In genomic region chr7:73356901-73357300, GRCm38 (mm10) we compare ENCODE assay signal across 21 mouse cellular contexts. TPM values are rescaled to one million over a fixed set of nuclear protein-coding genes. Genes with fewer than 3 reads are reported as not detected.
DNase-seq lines count a peak whose midpoint lies in the region; ATAC-seq lines count a peak whose summit lies in the region.
"Had no signal": no experiment of that assay in that cellular context is flagged by ENCODE, and none has a peak within 500 bp of the region (broad histone marks: within the 10 kb centered on the region; RNA-seq: fewer than 3 reads in every experiment).

No protein-coding gene starts in this region.

- peak; percentile 37 for DNase-seq in gastrocnemius, postnatal 10 days
- no peak for DNase-seq in gastrocnemius, adult 8-10 months (ENCODE audit: low spot score in 2 of 2)
- peak; percentile 70 for DNase-seq in adipocyte (ENCODE audit: low spot score)
- peak; percentile 52 for DNase-seq in gastrocnemius, postnatal 14 days
- DNase-seq in skeletal muscle tissue, adult 2 months (ENCODE audit: low read depth, low spot score), result peak; percentile 68
- no peak for DNase-seq in layer of hippocampus, adult 11-12 months (ENCODE audit: low spot score)
- DNase-seq: adrenal gland, adult 2 months; adrenal gland, postnatal 14 days; cerebellum, adult 18-20 months; cerebellum, adult 9-10 months; heart, adult 2 months; heart, postnatal 14 days; kidney, adult 2 months had no signal

- intact Hi-C loops in gastrocnemius, postnatal 14 days (cut with DNase I; ENCODE audit: low total_unique reads), result no loop called here

- ATAC-seq in cerebellum, adult (ENCODE audit: insufficient number of reproducible peaks, low FRiP score, low TSS enrichment), result no peak
- ATAC-seq: activated CD4-positive, CD25-positive, alpha-beta regulatory T cell, adult 4 months; CD4-positive, CD25-positive, alpha-beta regulatory T cell, adult 4 months; forebrain, embryonic 13.5 days; forebrain, embryonic 16.5 days; intestine, postnatal 0 days had no signal

RNA-seq across cellular contexts. Expression of gene Rgma, which starts 18.4 kb away (rescaled TPM):
- 10 to 100 TPM; 93.3 to 94.9 TPM for total RNA-seq in gastrocnemius, postnatal 10 days (2021)
- 10 to 100 TPM; 42.9 to 60.8 (median 51.4) TPM for total RNA-seq in gastrocnemius, adult 8-10 months (2022)
- total RNA-seq in gastrocnemius, postnatal 14 days (2021), result 10 to 100 TPM; 53.4 to 73.5 TPM
- total RNA-seq: hematopoietic stem cell, adult 5-6 weeks; MEL had no signal

Comparison
In these comparisons a context has a peak if more than half of its experiments do, and no peak if none do; other contexts are left out.
1. DNase-seq: peak in gastrocnemius, postnatal 10 days (single experiment), adipocyte (single experiment), gastrocnemius, postnatal 14 days (single experiment) and skeletal muscle tissue, adult 2 months (single experiment); none in gastrocnemius, adult 8-10 months (0 of 2) and layer of hippocampus, adult 11-12 months (single experiment).